Mouse (Mus musculus) kidney, adult 9 months (tissue): Measurements from ENCODE around the gene Spata7.

ENCODE experiments used
- DNase-seq: peaks from one replicate; pipeline ENCODE4 v3.0.0; 2022

The Spata7 gene

GRCm38 (mm10) chr12:98673879-98674278 lies 45.9 kb downstream of the Spata7 start:
- DNase-seq, result no peak

- peak; percentile 89 for DNase-seq
Observed at GRCm38 (mm10) chr12:98674627-98675143, 46.7 kb downstream of the Spata7 start.

- no peak for DNase-seq
Observed at GRCm38 (mm10) chr12:98676861-98677260, 48.9 kb downstream of the Spata7 start.

GRCm38 (mm10) chr12:98677336-98677735 lies 49.4 kb downstream of the Spata7 start:
- DNase-seq, result no peak

GRCm38 (mm10) chr12:98679906-98680305 lies 51.9 kb downstream of the Spata7 start:
- no peak for DNase-seq

- DNase-seq, result no peak
Observed at GRCm38 (mm10) chr12:98682196-98682595, 54.2 kb downstream of the Spata7 start.

- DNase-seq, result no peak
Observed at GRCm38 (mm10) chr12:98683171-98683570, 55.2 kb downstream of the Spata7 start.

GRCm38 (mm10) chr12:98683574-98683973 lies 55.6 kb downstream of the Spata7 start:
- no peak for DNase-seq

- DNase-seq, result no peak
Observed at GRCm38 (mm10) chr12:98690230-98690629, 62.3 kb downstream of the Spata7 start.

- DNase-seq, result no peak
Observed at GRCm38 (mm10) chr12:98697202-98697601, 69.2 kb downstream of the Spata7 start.

- DNase-seq, result no peak
Observed at GRCm38 (mm10) chr12:98701564-98701963, 73.6 kb downstream of the Spata7 start.

- peak; percentile 38 for DNase-seq
Observed at GRCm38 (mm10) chr12:98703554-98703953, 75.6 kb downstream of the Spata7 start.

- no peak for DNase-seq
Observed at GRCm38 (mm10) chr12:98703961-98704360, 76.0 kb downstream of the Spata7 start.

- no peak for DNase-seq
Observed at GRCm38 (mm10) chr12:98712819-98713218, 84.9 kb downstream of the Spata7 start.

- no peak for DNase-seq
Observed at GRCm38 (mm10) chr12:98713621-98714103, 85.7 kb downstream of the Spata7 start.

- peak; percentile 72 for DNase-seq
Observed at GRCm38 (mm10) chr12:98714757-98715156, 86.8 kb downstream of the Spata7 start.

- DNase-seq, result peak; percentile 77
Observed at GRCm38 (mm10) chr12:98716142-98716541, 88.2 kb downstream of the Spata7 start.
